Mouse (Mus musculus) E14TG2a.4 (cell line): ENCODE data around the gene 1700034J05Rik.

Experiments used
- H3K27me3 ChIP-seq: 2 replicates; pipeline ENCODE4 v1.6.1; 2014; ENCODE audit warnings: low read length, control low read depth; ENCODE audit not compliant: insufficient read depth
- H3K36me3 ChIP-seq: 2 replicates; pipeline ENCODE4 v1.6.1; 2014; ENCODE audit warnings: low read length, control low read depth; ENCODE audit not compliant: insufficient read depth
- H3K4me1 ChIP-seq: replicated peaks from 2 replicates; pipeline ENCODE4 v1.6.1; 2014; ENCODE audit warnings: low read depth, low read length, control low read depth
- H3K4me3 ChIP-seq: replicated peaks from 2 replicates; pipeline ENCODE4 v1.5.1; 2014; ENCODE audit warnings: mild to moderate bottlenecking, low read length
- H3K9me3 ChIP-seq: 2 replicates; pipeline ENCODE4 v1.6.1; 2014; ENCODE audit warnings: low read length, control low read depth
- CTCF ChIP-seq: conservative IDR thresholded peaks from 2 replicates; pipeline ENCODE4 v1.5.1; 2014; ENCODE audit warnings: low read length
- NANOG ChIP-seq: IDR thresholded peaks from 2 replicates; pipeline ENCODE4 v1.6.1; 2014; ENCODE audit warnings: borderline replicate concordance, low read length, mixed read lengths
- POU5F1 ChIP-seq: IDR thresholded peaks from 2 replicates; pipeline ENCODE4 v1.6.1; 2014; ENCODE audit warnings: low read length, borderline replicate concordance

The 1700034J05Rik gene

GRCm38 (mm10) chr6:146971366-146971765 lies 17.1 kb upstream of the 1700034J05Rik start:
- Histone ChIP-seq H3K4me3 (no peak overlapping the region), H3K9me3 (no peaks in the 10 kb centered on the region), H3K4me1 (peaks cover 12% of the 10 kb centered on the region), H3K36me3 (no peaks in the 10 kb centered on the region), H3K27me3 (no peaks in the 10 kb centered on the region)
- TF ChIP-seq CTCF (no peak), NANOG (no peak), POU5F1 (no peak)

DNA sequence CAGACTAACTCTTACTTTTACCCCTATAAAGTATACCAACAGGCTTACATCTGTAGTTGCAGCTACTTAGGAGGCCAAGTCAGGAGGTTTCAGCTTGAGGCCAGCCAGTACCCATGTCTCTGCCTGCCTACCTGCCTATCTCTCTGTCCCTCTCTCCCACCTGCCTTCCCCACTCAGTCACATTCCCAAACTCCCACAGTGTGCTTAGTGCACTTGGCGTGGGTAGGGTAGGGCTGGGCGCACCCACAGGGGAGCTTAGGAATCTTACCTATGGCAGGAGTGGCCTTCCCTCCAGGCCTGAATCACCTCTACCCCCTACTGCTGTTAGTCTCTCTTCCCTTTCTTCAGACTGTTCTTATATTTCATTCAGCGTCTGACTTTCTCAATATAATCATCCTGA lies 16.6 kb upstream of the 1700034J05Rik start:
- Histone ChIP-seq H3K27me3 (no peaks in the 10 kb centered on the region), H3K9me3 (no peaks in the 10 kb centered on the region), H3K4me1 (peaks cover 18% of the 10 kb centered on the region), H3K4me3 (no peak overlapping the region), H3K36me3 (no peaks in the 10 kb centered on the region)
- TF ChIP-seq CTCF = no peak
- no peak for TF ChIP-seq POU5F1
- TF ChIP-seq NANOG = no peak

GRCm38 (mm10) chr6:146967836-146968235 lies 13.6 kb upstream of the 1700034J05Rik start:
- Histone ChIP-seq H3K27me3 (no peaks in the 10 kb centered on the region), H3K4me3 (no peak overlapping the region), H3K4me1 (peaks cover 22% of the 10 kb centered on the region), H3K36me3 (no peaks in the 10 kb centered on the region), H3K9me3 (no peaks in the 10 kb centered on the region)
- no peak for TF ChIP-seq POU5F1
- no peak for TF ChIP-seq NANOG
- no peak for TF ChIP-seq CTCF

GRCm38 (mm10) chr6:146966446-146967019 lies 12.3 kb upstream of the 1700034J05Rik start:
- no peak for TF ChIP-seq NANOG
- TF ChIP-seq CTCF = no peak
- TF ChIP-seq POU5F1 = no peak
- H3K27me3 ChIP-seq = no peaks in the 10 kb centered on the region
- H3K4me1 ChIP-seq = peaks cover 22% of the 10 kb centered on the region
- H3K36me3 ChIP-seq = no peaks in the 10 kb centered on the region
- no peak overlapping the region for H3K4me3 ChIP-seq
- H3K9me3 ChIP-seq = no peaks in the 10 kb centered on the region

DNA sequence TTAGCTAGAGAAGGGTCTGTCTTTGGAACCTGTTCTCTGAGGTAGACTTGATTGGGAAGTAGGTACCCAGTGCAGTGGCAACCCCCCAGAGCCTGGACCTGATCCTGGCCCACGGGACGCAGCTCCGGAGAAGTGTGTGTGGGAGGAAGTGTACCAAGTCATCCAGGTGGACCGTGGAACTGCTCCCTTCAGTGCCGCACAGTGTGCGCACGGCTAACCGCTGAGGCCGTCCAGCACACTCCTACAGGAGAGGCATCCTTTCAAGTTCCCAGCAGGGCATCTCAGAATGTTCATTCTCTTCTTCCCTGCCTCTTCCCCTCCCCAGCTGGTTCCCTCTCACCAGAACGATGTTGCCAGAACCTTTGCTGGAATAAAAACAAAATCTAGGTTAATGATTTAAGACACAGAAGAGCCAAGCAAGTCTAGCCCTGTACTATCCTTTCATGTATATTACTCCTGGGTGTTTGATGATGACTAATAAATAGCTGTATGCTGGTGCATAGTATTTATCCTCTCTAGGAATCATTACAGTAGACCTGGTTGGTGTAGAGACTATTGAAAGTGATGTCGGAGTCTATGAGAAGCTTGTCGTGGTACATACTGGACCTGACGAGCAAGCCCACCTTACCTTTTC lies 11.0 kb upstream of the 1700034J05Rik start:
- Histone ChIP-seq H3K36me3 (no peaks in the 10 kb centered on the region), H3K4me3 (no peak overlapping the region), H3K9me3 (no peaks in the 10 kb centered on the region), H3K4me1 (peaks cover 26% of the 10 kb centered on the region), H3K27me3 (no peaks in the 10 kb centered on the region)
- no peak for TF ChIP-seq POU5F1
- TF ChIP-seq NANOG = no peak
- TF ChIP-seq CTCF = no peak

- Histone ChIP-seq H3K4me1 (peaks cover 42% of the 10 kb centered on the region), H3K27me3 (no peaks in the 10 kb centered on the region), H3K36me3 (no peaks in the 10 kb centered on the region), H3K9me3 (no peaks in the 10 kb centered on the region), H3K4me3 (no peak overlapping the region)
- no peak for TF ChIP-seq CTCF
- TF ChIP-seq NANOG = no peak
- TF ChIP-seq POU5F1 = no peak
Observed at GRCm38 (mm10) chr6:146963396-146964150, 9.4 kb upstream of the 1700034J05Rik start.

- H3K36me3 ChIP-seq = no peaks in the 10 kb centered on the region
- TF ChIP-seq POU5F1 (no peak), NANOG (no peak), CTCF (no peak)
- no peak overlapping the region for H3K4me3 ChIP-seq
- H3K9me3 ChIP-seq = no peaks in the 10 kb centered on the region
- H3K4me1 ChIP-seq = peaks cover 44% of the 10 kb centered on the region
- H3K27me3 ChIP-seq = no peaks in the 10 kb centered on the region
Observed at GRCm38 (mm10) chr6:146961832-146962481, 7.7 kb upstream of the 1700034J05Rik start.

DNA sequence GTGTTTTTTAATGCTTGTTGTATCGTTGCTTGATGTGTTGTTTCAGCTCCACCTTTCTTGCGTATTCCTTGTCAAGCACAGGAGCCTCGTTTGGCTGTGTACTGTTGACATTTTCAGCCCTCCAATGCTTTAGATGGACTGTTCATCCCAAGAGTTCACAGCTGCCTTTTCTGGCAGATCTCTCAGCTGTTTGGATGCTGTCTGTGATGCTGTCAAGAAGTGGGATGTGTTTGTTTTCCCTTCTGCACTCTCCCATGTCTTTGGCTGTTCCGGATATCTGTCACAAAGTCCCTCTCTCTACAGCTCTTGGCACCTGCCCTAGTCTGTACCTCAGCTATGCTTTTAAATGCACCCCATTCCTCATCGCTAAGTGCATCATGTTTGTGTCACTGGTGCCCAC lies 6.7 kb upstream of the 1700034J05Rik start:
- Histone ChIP-seq H3K4me1 (peaks cover 36% of the 10 kb centered on the region), H3K4me3 (no peak overlapping the region), H3K36me3 (no peaks in the 10 kb centered on the region), H3K27me3 (no peaks in the 10 kb centered on the region), H3K9me3 (no peaks in the 10 kb centered on the region)
- no peak for TF ChIP-seq NANOG
